27 mouse cellular contexts compared by ENCODE assay signal in genomic region chr9:76559240-76559639, GRCm38 (mm10). TPM values are rescaled to one million over a fixed set of nuclear protein-coding genes. Genes with fewer than 3 reads are reported as not detected.
DNase-seq lines count a peak whose midpoint lies in the region; ATAC-seq lines count a peak whose summit lies in the region.
"Had no signal": no experiment of that assay in that cellular context is flagged by ENCODE, and none has a peak within 500 bp of the region (broad histone marks: within the 10 kb centered on the region; RNA-seq: fewer than 3 reads in every experiment).

No protein-coding gene starts in this region.

- peak; percentile 33; the same call in 1 of the 2 replicates for ATAC-seq in heart, embryonic 12.5 days (ENCODE audit: insufficient number of reproducible peaks, low FRiP score)
- peak; percentile 91 for ATAC-seq in liver, embryonic 15.5 days (ENCODE audit: insufficient read depth)
- no peak for ATAC-seq in monocyte, adult 5-6 weeks (replicated peaks; ENCODE audit: insufficient number of reproducible peaks, low FRiP score, low TSS enrichment, poor library complexity, severe bottlenecking)
- ATAC-seq in frontal cortex, adult (ENCODE audit: low TSS enrichment) = no peak
- ATAC-seq: forebrain, embryonic 15.5 days had no signal

- whole genome bisulfite sequencing in heart, embryonic 12.5 days = 43% methylated on average over 2 of the region's 2 CpGs
- 25% methylated on average over 2 of the region's 2 CpGs for WGBS in liver, embryonic 15.5 days (ENCODE audit: insufficient replicate concordance)

- no peaks in the 10 kb centered on the region for H3K27me3 ChIP-seq in heart, embryonic 12.5 days (replicated peaks)
- no peaks in the 10 kb centered on the region for H3K27me3 ChIP-seq in liver, embryonic 15.5 days
- H3K27me3 ChIP-seq: CH12.LX; forebrain, embryonic 15.5 days; hindbrain, embryonic 12.5 days; midbrain, embryonic 12.5 days; neural tube, embryonic 13.5 days had no signal

- no peaks in the 10 kb centered on the region for H3K4me1 ChIP-seq in heart, embryonic 12.5 days (replicated peaks)
- H3K4me1 ChIP-seq in liver, embryonic 15.5 days (replicated peaks) = peaks cover 12% of the 10 kb centered on the region; the same call in 1 of the 2 replicates
- H3K4me1 ChIP-seq: forebrain, embryonic 15.5 days; heart, embryonic 10.5 days; hindbrain, embryonic 12.5 days; limb, embryonic 13.5 days; midbrain, embryonic 12.5 days; neural tube, embryonic 13.5 days had no signal

- no peaks in the 10 kb centered on the region for H3K9me3 ChIP-seq in heart, embryonic 12.5 days (replicated peaks)
- no peaks in the 10 kb centered on the region for H3K9me3 ChIP-seq in liver, embryonic 15.5 days (replicated peaks)
- H3K9me3 ChIP-seq: forebrain, embryonic 15.5 days; heart, embryonic 10.5 days; hindbrain, embryonic 12.5 days; limb, embryonic 13.5 days; midbrain, embryonic 12.5 days; neural tube, embryonic 13.5 days had no signal

- H3K36me3 ChIP-seq in heart, embryonic 12.5 days = no peaks in the 10 kb centered on the region
- H3K36me3 ChIP-seq in liver, embryonic 15.5 days (replicated peaks) = no peaks in the 10 kb centered on the region
- H3K36me3 ChIP-seq: forebrain, embryonic 15.5 days; heart, embryonic 10.5 days; hindbrain, embryonic 12.5 days; limb, embryonic 13.5 days; midbrain, embryonic 12.5 days; neural tube, embryonic 13.5 days had no signal

- no peak for DNase-seq in heart, adult 18-20 months
- peak; percentile 10 for DNase-seq in liver
- no peak for DNase-seq in cerebellum, adult 11-12 months
- DNase-seq in lung, postnatal 25 days (ENCODE audit: low spot score) = no peak
- DNase-seq: adrenal gland, postnatal 10 days; cerebellum, adult 18-20 months; cerebellum, postnatal 14 days; heart, postnatal 36 days; kidney, adult 2 months; kidney, postnatal 4 days; lung, adult 2 months; lung, postnatal 10 days; thymus, postnatal 4 days had no signal

- no peak overlapping the region for H3K9ac ChIP-seq in heart, embryonic 12.5 days
- no peak overlapping the region for H3K9ac ChIP-seq in liver, embryonic 15.5 days
- H3K9ac ChIP-seq: forebrain, embryonic 15.5 days; hindbrain, embryonic 12.5 days; limb, embryonic 13.5 days; midbrain, embryonic 12.5 days; neural tube, embryonic 13.5 days had no signal

- no peak overlapping the region for H3K27ac ChIP-seq in heart, embryonic 12.5 days (ENCODE audit: poor library complexity, severe bottlenecking)
- no peak overlapping the region for H3K27ac ChIP-seq in liver, embryonic 15.5 days (replicated peaks)
- H3K27ac ChIP-seq: forebrain, embryonic 15.5 days; heart, embryonic 10.5 days; hindbrain, embryonic 12.5 days; limb, embryonic 13.5 days; midbrain, embryonic 12.5 days; neural tube, embryonic 13.5 days had no signal

- H3K4me3 ChIP-seq in heart, embryonic 12.5 days = no peak overlapping the region
- H3K4me3 ChIP-seq in liver, embryonic 15.5 days (replicated peaks) = no peak overlapping the region
- H3K4me3 ChIP-seq: forebrain, embryonic 15.5 days; heart, embryonic 10.5 days; hindbrain, embryonic 12.5 days; limb, embryonic 13.5 days; midbrain, embryonic 12.5 days; neural tube, embryonic 13.5 days had no signal

- no peak overlapping the region for H3K4me2 ChIP-seq in heart, embryonic 12.5 days
- H3K4me2 ChIP-seq in liver, embryonic 15.5 days = no peak overlapping the region
- H3K4me2 ChIP-seq: forebrain, embryonic 15.5 days; hindbrain, embryonic 12.5 days; limb, embryonic 13.5 days; midbrain, embryonic 12.5 days; neural tube, embryonic 13.5 days had no signal

RNA-seq across cellular contexts. Expression of gene Fam83b, which starts 7.7 kb away (rescaled TPM):
- 0.38 and 0.73 TPM in 2 replicates for polyA plus RNA-seq in heart, embryonic 12.5 days (2016; fragmentation: Nextera tagmentation; extraction: Ambion mirVana)
- under 1 TPM in 1 of 2 experiments, not detected in 1; 0.15 TPM for total RNA-seq in heart, adult 18-20 months (2021)
- polyA plus RNA-seq in liver, embryonic 15.5 days (2015; fragmentation: Nextera tagmentation; extraction: Ambion mirVana) = 0.05 and 0.06 TPM in 2 replicates
- total RNA-seq in monocyte, adult 5-6 weeks (2017) = not detected in 3 replicates
- total RNA-seq: gastrocnemius, adult 8-10 months; granulocyte monocyte progenitor cell, adult 5-6 weeks had no signal
- polyA plus RNA-seq: C2C12; forebrain, embryonic 15.5 days had no signal

Comparison
In these comparisons a context has a peak if more than half of its experiments do, and no peak if none do; other contexts are left out.
1. ATAC-seq: peak in heart, embryonic 12.5 days (single experiment) and liver, embryonic 15.5 days (single experiment); none in monocyte, adult 5-6 weeks (single experiment) and frontal cortex, adult (single experiment).